Mouse (Mus musculus): ENCODE measurements around the gene Robo2. TPM values are rescaled to one million over a fixed set of nuclear protein-coding genes. Genes with fewer than 3 reads are reported as not detected.

The Robo2 gene
- polyA plus RNA-seq, 1 experiment from 2014 or later = 25.8 TPM

- 73% methylated on average over 6 of the region's 6 CpGs for WGBS
- Histone ChIP-seq H3K36me3 (replicated peaks) (no peaks in the 10 kb centered on the region), H3K4me1 (no peaks in the 10 kb centered on the region), H3K9me3 (no peaks in the 10 kb centered on the region), H3K4me3 (no peak overlapping the region), H3K27ac (replicated peaks) (no peak overlapping the region), H3K27me3 (replicated peaks; ENCODE audit: low read depth, poor library complexity, severe bottlenecking) (no peaks in the 10 kb centered on the region)
- no peak for DNase-seq (ENCODE audit: low spot score)
These were observed 177.1 kb downstream of the Robo2 start for GRCm38 (mm10) chr16:74234393-74235059.

- DNase-seq (ENCODE audit: low spot score) = no peak
- Histone ChIP-seq H3K27me3 (replicated peaks; ENCODE audit: low read depth, poor library complexity, severe bottlenecking) (no peaks in the 10 kb centered on the region), H3K4me3 (no peak overlapping the region), H3K36me3 (replicated peaks) (no peaks in the 10 kb centered on the region), H3K27ac (replicated peaks) (no peak overlapping the region), H3K9me3 (no peaks in the 10 kb centered on the region), H3K4me1 (no peaks in the 10 kb centered on the region)
- WGBS = 69% methylated on average over 5 of the region's 5 CpGs
These were observed 178.0 kb downstream of the Robo2 start for GRCm38 (mm10) chr16:74233596-74233995.

- Histone ChIP-seq H3K27ac (replicated peaks) (no peak overlapping the region), H3K9me3 (0 out of 2 replicates have a peak, but pooled peaks cover 5% of the 10 kb centered on the region), H3K36me3 (replicated peaks) (no peaks in the 10 kb centered on the region), H3K4me1 (peaks cover 10% of the 10 kb centered on the region), H3K4me3 (no peak overlapping the region), H3K27me3 (replicated peaks; ENCODE audit: low read depth, poor library complexity, severe bottlenecking) (no peaks in the 10 kb centered on the region)
- no peak for DNase-seq (ENCODE audit: low spot score)
These were observed 184.3 kb downstream of the Robo2 start for GRCm38 (mm10) chr16:74227285-74227684.

GRCm38 (mm10) chr16:74225423-74226272, 186.0 kb downstream of the Robo2 start:
- no peak for DNase-seq (ENCODE audit: low spot score)
- H3K4me1 ChIP-seq = peaks cover 10% of the 10 kb centered on the region
- no peak overlapping the region for H3K4me3 ChIP-seq
- 63% methylated on average over 7 of the region's 7 CpGs for WGBS
- H3K27ac ChIP-seq (replicated peaks) = no peak overlapping the region
- no peaks in the 10 kb centered on the region for H3K27me3 ChIP-seq (replicated peaks; ENCODE audit: low read depth, poor library complexity, severe bottlenecking)
- 0 out of 2 replicates have a peak, but pooled peaks cover 5% of the 10 kb centered on the region for H3K9me3 ChIP-seq
- H3K36me3 ChIP-seq (replicated peaks) = no peaks in the 10 kb centered on the region

GRCm38 (mm10) chr16:74222501-74222900, 189.1 kb downstream of the Robo2 start:
- H3K4me3 ChIP-seq = no peak overlapping the region
- WGBS = 56% methylated on average over 5 of the region's 5 CpGs
- DNase-seq (ENCODE audit: low spot score) = peak; percentile 32
- H3K36me3 ChIP-seq (replicated peaks) = no peaks in the 10 kb centered on the region
- 0 out of 2 replicates have a peak, but pooled peaks cover 5% of the 10 kb centered on the region for H3K9me3 ChIP-seq
- H3K27ac ChIP-seq (replicated peaks) = no peak overlapping the region
- peaks cover 10% of the 10 kb centered on the region for H3K4me1 ChIP-seq
- H3K27me3 ChIP-seq (replicated peaks; ENCODE audit: low read depth, poor library complexity, severe bottlenecking) = no peaks in the 10 kb centered on the region

GRCm38 (mm10) chr16:74216879-74217415, 194.7 kb downstream of the Robo2 start:
- no peaks in the 10 kb centered on the region for H3K36me3 ChIP-seq (replicated peaks)
- no peaks in the 10 kb centered on the region for H3K4me1 ChIP-seq
- H3K9me3 ChIP-seq = no peaks in the 10 kb centered on the region
- WGBS = 52% methylated on average over 1 of the region's 1 CpGs
- no peak overlapping the region for H3K27ac ChIP-seq (replicated peaks)
- H3K27me3 ChIP-seq (replicated peaks; ENCODE audit: low read depth, poor library complexity, severe bottlenecking) = no peaks in the 10 kb centered on the region
- DNase-seq (ENCODE audit: low spot score) = peak; percentile 46
- H3K4me3 ChIP-seq = no peak overlapping the region

GRCm38 (mm10) chr16:74215791-74216190, 195.8 kb downstream of the Robo2 start:
- no peaks in the 10 kb centered on the region for H3K36me3 ChIP-seq (replicated peaks)
- H3K27ac ChIP-seq (replicated peaks) = no peak overlapping the region
- no peaks in the 10 kb centered on the region for H3K27me3 ChIP-seq (replicated peaks; ENCODE audit: low read depth, poor library complexity, severe bottlenecking)

GRCm38 (mm10) chr16:74200705-74201104, 210.9 kb downstream of the Robo2 start:
- Histone ChIP-seq H3K27me3 (replicated peaks; ENCODE audit: low read depth, poor library complexity, severe bottlenecking) (no peaks in the 10 kb centered on the region), H3K36me3 (replicated peaks) (no peaks in the 10 kb centered on the region), H3K27ac (replicated peaks) (no peak overlapping the region), H3K4me3 (no peak overlapping the region), H3K4me1 (no peaks in the 10 kb centered on the region), H3K9me3 (no peaks in the 10 kb centered on the region)
- 84% methylated on average over 5 of the region's 5 CpGs for WGBS
- no peak for DNase-seq (ENCODE audit: low spot score)

More at GRCm38 (mm10) chr16:74215791-74216190, 195.8 kb downstream of the Robo2 start:
- no peak overlapping the region for H3K4me3 ChIP-seq
- no peak for DNase-seq (ENCODE audit: low spot score)
- H3K9me3 ChIP-seq = no peaks in the 10 kb centered on the region
- no peaks in the 10 kb centered on the region for H3K4me1 ChIP-seq
- 93% methylated on average over 13 of the region's 13 CpGs for WGBS

GRCm38 (mm10) chr16:74200024-74200703, 211.5 kb downstream of the Robo2 start:
- no peaks in the 10 kb centered on the region for H3K4me1 ChIP-seq
- WGBS = 81% methylated on average over 1 of the region's 1 CpGs
- no peak overlapping the region for H3K4me3 ChIP-seq
- no peak overlapping the region for H3K27ac ChIP-seq (replicated peaks)
- H3K9me3 ChIP-seq = no peaks in the 10 kb centered on the region
- DNase-seq (ENCODE audit: low spot score) = no peak
- H3K27me3 ChIP-seq (replicated peaks; ENCODE audit: low read depth, poor library complexity, severe bottlenecking) = no peaks in the 10 kb centered on the region
- no peaks in the 10 kb centered on the region for H3K36me3 ChIP-seq (replicated peaks)

- no peaks in the 10 kb centered on the region for H3K4me1 ChIP-seq
- H3K27me3 ChIP-seq (replicated peaks; ENCODE audit: low read depth, poor library complexity, severe bottlenecking) = no peaks in the 10 kb centered on the region
- WGBS = 78% methylated on average over 8 of the region's 8 CpGs
- H3K36me3 ChIP-seq (replicated peaks) = no peaks in the 10 kb centered on the region
- no peak for DNase-seq (ENCODE audit: low spot score)
- H3K9me3 ChIP-seq = no peaks in the 10 kb centered on the region
- no peak overlapping the region for H3K27ac ChIP-seq (replicated peaks)
- no peak overlapping the region for H3K4me3 ChIP-seq
These were observed 218.6 kb downstream of the Robo2 start for GRCm38 (mm10) chr16:74192979-74193554.

- 92% methylated on average over 2 of the region's 2 CpGs for WGBS
- Histone ChIP-seq H3K4me1 (no peaks in the 10 kb centered on the region), H3K9me3 (no peaks in the 10 kb centered on the region), H3K36me3 (replicated peaks) (no peaks in the 10 kb centered on the region), H3K4me3 (no peak overlapping the region), H3K27ac (replicated peaks) (no peak overlapping the region), H3K27me3 (replicated peaks; ENCODE audit: low read depth, poor library complexity, severe bottlenecking) (no peaks in the 10 kb centered on the region)
- DNase-seq (ENCODE audit: low spot score) = no peak
These were observed 220.0 kb downstream of the Robo2 start for GRCm38 (mm10) chr16:74191621-74192020.

GRCm38 (mm10) chr16:74182509-74183113, 229.0 kb downstream of the Robo2 start:
- WGBS = 83% methylated on average over 3 of the region's 3 CpGs
- DNase-seq (ENCODE audit: low spot score) = no peak
- Histone ChIP-seq H3K27me3 (replicated peaks; ENCODE audit: low read depth, poor library complexity, severe bottlenecking) (no peaks in the 10 kb centered on the region), H3K4me1 (no peaks in the 10 kb centered on the region), H3K9me3 (no peaks in the 10 kb centered on the region), H3K27ac (replicated peaks) (no peak overlapping the region), H3K36me3 (replicated peaks) (no peaks in the 10 kb centered on the region), H3K4me3 (no peak overlapping the region)
